Mouse (Mus musculus): ENCODE measurements at regions not wholly inside any gene's neighbourhood (a gene's known extent, or its start where the extent isn't known, plus 50 kb on each side); places are given as distances from the start of the nearest gene placed in this dataset.

DNA sequence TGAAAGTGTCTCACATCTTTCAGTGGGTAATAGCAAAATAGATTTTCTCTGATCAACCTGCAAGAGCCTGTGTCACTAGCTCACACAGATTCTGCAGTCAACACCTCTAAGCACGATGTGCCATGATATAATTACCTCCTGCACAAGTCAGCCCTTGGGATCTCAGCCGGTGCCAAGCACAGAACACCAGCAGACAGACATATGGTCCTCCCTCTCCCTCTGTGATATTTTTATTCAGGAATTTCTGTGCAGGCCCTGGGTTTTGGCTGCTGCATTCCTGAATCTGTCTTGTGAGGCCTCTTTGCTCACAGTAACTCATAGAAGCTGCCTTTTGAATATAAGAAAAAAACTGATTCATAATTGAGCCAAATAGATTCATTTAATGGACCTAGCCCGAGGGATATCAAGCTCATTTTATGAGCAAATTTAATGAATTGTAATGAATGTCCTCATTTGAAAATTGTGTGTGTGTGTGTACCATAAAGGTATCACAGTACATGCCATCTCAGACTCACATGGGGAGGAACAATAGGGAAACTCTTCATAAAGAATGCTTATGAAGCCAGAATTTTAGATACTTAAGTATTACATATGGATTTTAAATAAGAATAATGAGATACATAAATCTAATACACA is 206.7 kb upstream of the Pitrm1 start:
- TF ChIP-seq EP300 (IDR thresholded peaks at IDR 0.05): no peak
- no peak for TF ChIP-seq CTCF (IDR thresholded peaks at IDR 0.05)
